Mouse (Mus musculus): ENCODE measurements around the gene Plb1. TPM values are rescaled to one million over a fixed set of nuclear protein-coding genes. Genes with fewer than 3 reads are reported as not detected.

The Plb1 gene
- total RNA-seq, 2 experiments from 2014 or later: 0.91 to 1.8 TPM

DNA sequence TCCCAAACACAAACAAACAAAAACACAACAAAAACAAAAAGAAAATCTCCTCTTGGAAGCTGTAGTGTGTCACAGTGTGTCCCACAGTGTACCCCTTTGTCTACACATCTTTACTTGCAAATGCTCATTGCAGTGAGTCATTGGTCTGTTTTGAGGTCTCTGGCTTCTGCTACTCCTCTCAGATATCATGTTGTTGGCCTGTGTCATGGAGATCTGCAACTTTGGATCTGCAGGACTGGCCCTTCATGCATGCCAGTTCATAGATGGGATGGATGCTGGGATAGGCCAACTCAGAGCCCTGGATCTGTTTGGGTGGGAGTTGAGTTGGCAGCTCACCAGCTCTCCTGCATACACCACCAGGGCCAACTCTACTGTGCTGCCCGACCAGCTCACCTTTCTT is 176.3 kb downstream of the Plb1 start:
- DNase-seq (ENCODE audit: extremely low spot score in 1 of 2, low spot score in 2 of 2): no peak
- no peak overlapping the region for H3K27ac ChIP-seq
- TF ChIP-seq CTCF (IDR thresholded peaks at IDR 0.05): no peak
- no peak overlapping the region for H3K4me3 ChIP-seq
- intact Hi-C loops (cut with DNase I): no loop called here

DNA sequence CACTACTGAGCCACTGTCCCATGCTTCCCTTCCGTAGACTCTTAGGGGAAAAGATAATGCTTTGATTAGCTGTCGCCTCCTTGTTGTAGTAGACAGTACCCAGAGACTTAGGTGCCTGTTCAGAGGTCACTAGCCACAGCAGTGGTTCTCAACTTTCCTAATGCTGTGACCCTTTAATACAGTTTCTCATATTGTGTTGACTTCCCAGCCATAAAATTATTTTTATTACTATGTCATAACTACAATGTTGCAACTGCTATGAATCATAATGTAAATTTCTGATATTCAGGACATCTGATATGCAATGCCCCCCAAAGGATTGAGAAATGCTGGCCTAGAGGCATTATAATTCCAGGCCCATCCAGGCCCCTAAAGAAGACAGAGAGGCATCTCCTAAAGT is 177.2 kb downstream of the Plb1 start:
- no peak overlapping the region for H3K27ac ChIP-seq
- TF ChIP-seq CTCF (IDR thresholded peaks at IDR 0.05): no peak
- intact Hi-C loops (cut with DNase I): no loop called here
- no peak overlapping the region for H3K4me3 ChIP-seq
- DNase-seq (ENCODE audit: extremely low spot score in 1 of 2, low spot score in 2 of 2): no peak

DNA sequence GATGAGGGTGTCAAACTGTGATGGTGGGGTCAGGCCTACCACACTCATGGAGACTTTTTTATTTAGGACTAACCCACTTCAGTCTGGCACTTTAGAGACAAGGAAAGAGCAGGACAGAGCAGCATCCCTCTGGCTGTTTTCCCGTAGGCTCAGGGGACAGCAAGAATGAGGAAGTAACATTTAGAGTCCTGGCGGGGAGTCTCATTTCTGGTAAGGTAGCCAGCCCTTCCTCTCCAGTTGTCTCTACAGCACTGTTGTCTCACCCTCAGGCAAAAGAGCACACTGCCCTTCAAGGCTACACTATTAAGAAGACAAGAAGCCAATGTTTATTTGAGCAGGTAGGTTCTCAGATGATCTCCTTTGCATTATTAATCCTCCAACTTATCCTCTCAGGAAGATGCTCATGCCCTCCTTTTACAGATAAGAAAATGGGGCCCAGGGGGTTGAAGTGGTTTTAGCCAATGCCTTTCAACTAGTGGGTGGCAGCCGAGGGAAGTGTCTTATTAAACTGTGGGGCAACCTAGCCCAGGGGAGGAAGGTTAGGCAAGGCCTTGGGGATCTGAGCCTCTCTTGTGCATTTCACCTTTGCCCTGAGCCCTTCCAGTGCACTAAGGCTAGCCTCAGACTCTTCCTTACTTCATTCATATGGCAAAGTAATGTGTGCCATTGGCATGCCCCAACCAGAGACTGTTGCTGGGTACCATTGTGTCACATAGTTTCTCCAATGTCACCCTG is 178.6 kb downstream of the Plb1 start:
- no peak for DNase-seq (ENCODE audit: extremely low spot score in 1 of 2, low spot score in 2 of 2)
- no peak for TF ChIP-seq CTCF (IDR thresholded peaks at IDR 0.05)
- Histone ChIP-seq H3K4me3 (no peak overlapping the region), H3K27ac (no peak overlapping the region)
- intact Hi-C loops (cut with DNase I): no loop called here

DNA sequence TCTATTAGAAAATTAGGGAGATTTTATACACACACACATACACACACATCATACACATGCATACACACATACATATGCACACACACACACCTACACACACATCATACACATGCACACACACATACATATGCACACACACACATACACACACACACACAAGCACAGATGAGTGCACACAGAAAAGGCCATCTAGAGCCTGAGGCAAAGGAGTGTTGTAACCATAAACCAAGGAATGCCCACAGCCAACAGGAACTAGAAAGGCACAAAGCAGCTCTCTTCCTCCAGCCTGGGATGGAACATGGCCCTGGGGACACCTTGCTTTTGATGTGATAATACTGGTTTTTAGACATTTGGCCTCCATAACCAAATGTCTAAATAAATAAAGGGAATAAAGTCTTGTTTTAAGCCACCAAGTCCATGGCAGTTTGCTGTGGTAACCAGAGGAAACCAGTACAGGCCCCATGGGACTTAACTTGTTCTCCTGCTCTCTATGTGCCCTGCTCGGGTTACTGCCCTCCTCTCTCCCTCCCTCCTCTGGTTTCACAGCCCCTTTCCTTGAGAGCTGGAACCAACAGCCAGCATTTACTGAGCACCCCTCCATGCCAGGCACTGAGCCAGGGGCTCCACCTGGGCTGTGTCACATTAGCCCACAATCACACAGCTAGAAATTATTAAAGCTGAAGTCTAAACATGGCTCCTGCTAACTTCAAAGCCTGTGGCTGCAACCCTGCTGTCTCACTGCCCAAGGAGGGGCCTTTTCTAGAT is 179.9 kb downstream of the Plb1 start:
- Histone ChIP-seq H3K4me3 (no peak overlapping the region), H3K27ac (peak overlapping the region; percentile 53; the same call in 1 of the 2 replicates)
- no peak for TF ChIP-seq CTCF (IDR thresholded peaks at IDR 0.05)
- no peak for DNase-seq (ENCODE audit: extremely low spot score in 1 of 2, low spot score in 2 of 2)
- intact Hi-C loops (cut with DNase I): no loop called here

DNA sequence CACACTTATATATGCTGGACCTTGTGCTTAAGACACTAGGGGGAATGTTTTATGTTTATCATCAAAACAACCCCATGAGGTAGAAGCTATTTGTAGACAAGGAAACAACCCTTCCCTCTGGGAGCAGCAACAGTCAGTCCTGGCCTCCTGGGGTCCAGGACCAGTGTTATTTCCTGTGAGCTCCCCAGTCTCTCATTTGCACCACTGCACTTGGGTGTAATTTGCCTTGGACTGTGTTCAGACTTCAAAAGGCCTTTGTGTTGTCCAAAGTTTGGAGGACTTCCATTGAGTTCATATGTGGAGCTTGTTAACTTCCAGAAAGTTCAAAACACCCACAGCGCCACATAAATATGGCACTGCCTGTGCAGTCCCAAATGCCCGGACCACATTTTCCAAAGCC is 180.6 kb downstream of the Plb1 start:
- Histone ChIP-seq H3K4me3 (no peak overlapping the region), H3K27ac (no peak overlapping the region)
- TF ChIP-seq CTCF (IDR thresholded peaks at IDR 0.05): no peak
- DNase-seq (ENCODE audit: extremely low spot score in 1 of 2, low spot score in 2 of 2): no peak
- intact Hi-C loops (cut with DNase I): no loop called here

GRCm38 (mm10) chr5:32413569-32413968 is 181.1 kb downstream of the Plb1 start:
- Histone ChIP-seq H3K4me3 (no peak overlapping the region), H3K27ac (no peak overlapping the region)
- intact Hi-C loops (cut with DNase I): no loop called here
- TF ChIP-seq CTCF (IDR thresholded peaks at IDR 0.05): no peak
- no peak for DNase-seq (ENCODE audit: extremely low spot score in 1 of 2, low spot score in 2 of 2)

GRCm38 (mm10) chr5:32414461-32414985 is 182.0 kb downstream of the Plb1 start:
- H3K27ac ChIP-seq: no peak overlapping the region
- H3K4me3 ChIP-seq: no peak overlapping the region
- TF ChIP-seq CTCF (IDR thresholded peaks at IDR 0.05): no peak
- no peak for DNase-seq (ENCODE audit: extremely low spot score in 1 of 2, low spot score in 2 of 2)
- intact Hi-C loops (cut with DNase I): no loop called here

GRCm38 (mm10) chr5:32415554-32415953 is 183.0 kb downstream of the Plb1 start:
- intact Hi-C loops (cut with DNase I): no loop called here
- Histone ChIP-seq H3K27ac (no peak overlapping the region), H3K4me3 (no peak overlapping the region)
- no peak for TF ChIP-seq CTCF (IDR thresholded peaks at IDR 0.05)
- no peak for DNase-seq (ENCODE audit: extremely low spot score in 1 of 2, low spot score in 2 of 2)

Other genes starting within 250 kb of the Plb1 start
- gene Fosl2, start 96.9 kb upstream of the Plb1 start, total RNA-seq (2021): 10 to 100 TPM; 49.1 to 96.8 TPM
- gene Ppp1cb, start 226.1 kb downstream of the Plb1 start, total RNA-seq (2021): 100 to 1,000 TPM; 364 to 413 TPM

All from left cerebral cortex, adult 2 months (tissue).